Mouse (Mus musculus) heart, embryonic 13.5 days (tissue): ENCODE data around the gene Hsf2bp. TPM values are rescaled to one million over a fixed set of nuclear protein-coding genes. Genes with fewer than 3 reads are reported as not detected.

ENCODE experiments used
- ATAC-seq: fragments of 200-750 bp; cut with Nextera tagmentation; 2 replicates; pipeline ENCODE4 v1.8.0; 2017; ENCODE audit warnings: moderate TSS enrichment; ENCODE audit not compliant: insufficient number of reproducible peaks, low FRiP score, low TSS enrichment; ENCODE audit errors: extremely low read depth
- H3K27ac ChIP-seq: fragments of 300-500 bp; sonication (generic); replicated peaks from 2 replicates; pipeline ENCODE4 v1.5.1; 2015; ENCODE audit warnings: moderate library complexity, mild to moderate bottlenecking, inconsistent platforms
- H3K27me3 ChIP-seq: fragments of 300-500 bp; sonication (generic); replicated peaks from 2 replicates; pipeline ENCODE4 v1.6.1; 2015; ENCODE audit warnings: mild to moderate bottlenecking, inconsistent platforms
- H3K36me3 ChIP-seq: fragments of 300-500 bp; sonication (generic); 2 replicates; pipeline ENCODE4 v1.6.1; 2015; ENCODE audit warnings: mild to moderate bottlenecking, inconsistent platforms
- H3K4me1 ChIP-seq: fragments of 300-500 bp; sonication (generic); 2 replicates; pipeline ENCODE4 v1.6.1; 2015; ENCODE audit warnings: inconsistent platforms
- H3K4me2 ChIP-seq: fragments of 300-500 bp; sonication (generic); 2 replicates; pipeline ENCODE4 v1.6.1; 2015; ENCODE audit warnings: inconsistent platforms, mild to moderate bottlenecking, moderate library complexity
- H3K4me3 ChIP-seq: fragments of 300-500 bp; sonication (generic); 2 replicates; pipeline ENCODE4 v1.5.1; 2015; ENCODE audit warnings: moderate library complexity, mild to moderate bottlenecking, inconsistent platforms
- H3K9ac ChIP-seq: fragments of 300-500 bp; sonication (generic); 2 replicates; pipeline ENCODE4 v1.6.1; 2015; ENCODE audit warnings: inconsistent platforms, mild to moderate bottlenecking, moderate library complexity
- H3K9me3 ChIP-seq: fragments of 300-500 bp; sonication (generic); 2 replicates; pipeline ENCODE4 v1.6.1; 2016; ENCODE audit warnings: inconsistent platforms
- WGBS: fragments of 180-500 bp; shearing (Covaris S2); methylation state at CpG from one replicate; pipeline ENCODE4 v1.1.7; 2015; ENCODE audit warnings: mixed read lengths; 5-methylcytosine and 5-hydroxymethylcytosine counted together
- polyA plus RNA-seq: library from polyadenylated mRNA; unstranded; fragments of >200 nt; fragmentation: Nextera tagmentation; extraction: Ambion mirVana; gene quantifications from 2 replicates; pipeline ENCODE4 v1.2.1, GENCODE M21; 2015

The Hsf2bp gene
- polyA plus RNA-seq, 1 experiment from 2014 or later, result 0.41 TPM

GRCm38 (mm10) chr17:32031684-32032083 is 4.5 kb downstream of the Hsf2bp start:
- Histone ChIP-seq H3K4me2 (no peak overlapping the region), H3K4me1 (peaks cover 5% of the 10 kb centered on the region), H3K9ac (no peak overlapping the region), H3K4me3 (no peak overlapping the region), H3K9me3 (no peaks in the 10 kb centered on the region), H3K27ac (no peak overlapping the region), H3K36me3 (no peaks in the 10 kb centered on the region), H3K27me3 (no peaks in the 10 kb centered on the region)
- no peak for ATAC-seq
- 55% methylated on average over 7 of the region's 7 CpGs for WGBS

- 67% methylated on average over 3 of the region's 3 CpGs for WGBS
- ATAC-seq, result no peak
Measured at GRCm38 (mm10) chr17:32028301-32028700, 7.8 kb downstream of the Hsf2bp start.

GRCm38 (mm10) chr17:32027666-32028065 is 8.5 kb downstream of the Hsf2bp start:
- H3K9ac ChIP-seq, result no peak overlapping the region
- no peaks in the 10 kb centered on the region for H3K9me3 ChIP-seq
- peaks cover 18% of the 10 kb centered on the region for H3K4me1 ChIP-seq
- H3K27me3 ChIP-seq, result no peaks in the 10 kb centered on the region
- H3K4me3 ChIP-seq, result no peak overlapping the region
- no peak overlapping the region for H3K27ac ChIP-seq
- WGBS, result 23% methylated on average over 3 of the region's 3 CpGs
- no peaks in the 10 kb centered on the region for H3K36me3 ChIP-seq
- no peak for ATAC-seq
- no peak overlapping the region for H3K4me2 ChIP-seq

More at GRCm38 (mm10) chr17:32028301-32028700, 7.8 kb downstream of the Hsf2bp start:
- Histone ChIP-seq H3K9me3 (no peaks in the 10 kb centered on the region), H3K4me3 (no peak overlapping the region), H3K27me3 (no peaks in the 10 kb centered on the region), H3K4me2 (no peak overlapping the region), H3K27ac (no peak overlapping the region), H3K9ac (no peak overlapping the region), H3K4me1 (peaks cover 14% of the 10 kb centered on the region), H3K36me3 (no peaks in the 10 kb centered on the region)

- Histone ChIP-seq H3K27me3 (no peaks in the 10 kb centered on the region), H3K4me3 (no peak overlapping the region), H3K4me1 (peaks cover 18% of the 10 kb centered on the region), H3K9ac (no peak overlapping the region), H3K27ac (no peak overlapping the region), H3K4me2 (no peak overlapping the region), H3K36me3 (no peaks in the 10 kb centered on the region), H3K9me3 (no peaks in the 10 kb centered on the region)
- 9% methylated on average over 2 of the region's 2 CpGs for WGBS
- no peak for ATAC-seq
Measured at GRCm38 (mm10) chr17:32025386-32025785, 10.8 kb downstream of the Hsf2bp start.

GRCm38 (mm10) chr17:32024671-32025073 is 11.5 kb downstream of the Hsf2bp start:
- WGBS, result 61% methylated on average over 5 of the region's 5 CpGs
- no peak overlapping the region for H3K4me2 ChIP-seq
- no peak overlapping the region for H3K9ac ChIP-seq
- ATAC-seq, result no peak
- no peaks in the 10 kb centered on the region for H3K36me3 ChIP-seq
- no peak overlapping the region for H3K4me3 ChIP-seq
- H3K27ac ChIP-seq, result no peak overlapping the region
- H3K27me3 ChIP-seq, result no peaks in the 10 kb centered on the region
- H3K4me1 ChIP-seq, result peaks cover 18% of the 10 kb centered on the region
- H3K9me3 ChIP-seq, result no peaks in the 10 kb centered on the region

- 61% methylated on average over 8 of the region's 8 CpGs for WGBS
- no peaks in the 10 kb centered on the region for H3K27me3 ChIP-seq
- H3K4me3 ChIP-seq, result no peak overlapping the region
- H3K4me2 ChIP-seq, result no peak overlapping the region
- H3K9me3 ChIP-seq, result no peaks in the 10 kb centered on the region
- no peak overlapping the region for H3K9ac ChIP-seq
- peaks cover 28% of the 10 kb centered on the region for H3K4me1 ChIP-seq
- no peak overlapping the region for H3K27ac ChIP-seq
- H3K36me3 ChIP-seq, result no peaks in the 10 kb centered on the region
- no peak for ATAC-seq
Measured at GRCm38 (mm10) chr17:32023088-32023487, 13.1 kb downstream of the Hsf2bp start.

- H3K27me3 ChIP-seq, result no peaks in the 10 kb centered on the region
- no peak for ATAC-seq
- H3K9me3 ChIP-seq, result no peaks in the 10 kb centered on the region
- no peak overlapping the region for H3K27ac ChIP-seq
- 60% methylated on average over 6 of the region's 6 CpGs for WGBS
- no peak overlapping the region for H3K4me3 ChIP-seq
- no peaks in the 10 kb centered on the region for H3K36me3 ChIP-seq
- H3K4me1 ChIP-seq, result peaks cover 30% of the 10 kb centered on the region
- H3K9ac ChIP-seq, result no peak overlapping the region
- H3K4me2 ChIP-seq, result no peak overlapping the region
Measured at GRCm38 (mm10) chr17:32022551-32022950, 13.6 kb downstream of the Hsf2bp start.

DNA sequence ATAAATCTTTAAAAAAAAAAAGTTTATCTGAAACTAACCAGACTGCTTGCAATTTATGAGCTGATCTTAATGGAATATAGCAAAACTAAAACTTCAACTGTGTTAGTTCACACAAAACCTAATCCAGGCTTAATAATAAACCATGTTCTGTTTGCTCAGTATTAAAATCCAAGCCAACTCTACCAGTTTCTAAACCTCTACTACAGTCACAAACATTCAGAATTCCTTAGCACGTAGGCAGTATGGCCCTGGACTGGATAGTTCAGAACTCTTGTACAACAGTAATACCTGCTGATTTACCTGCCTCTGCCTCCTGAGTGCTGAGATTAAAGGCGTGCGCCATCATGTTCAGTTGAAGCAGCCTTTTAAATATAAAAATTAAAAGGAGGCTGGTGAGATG is 14.2 kb downstream of the Hsf2bp start:
- H3K4me3 ChIP-seq, result no peak overlapping the region
- no peaks in the 10 kb centered on the region for H3K36me3 ChIP-seq
- no peaks in the 10 kb centered on the region for H3K27me3 ChIP-seq
- WGBS, result 87% methylated on average over 3 of the region's 3 CpGs
- H3K9ac ChIP-seq, result no peak overlapping the region
- no peak for ATAC-seq
- no peaks in the 10 kb centered on the region for H3K9me3 ChIP-seq
- peaks cover 32% of the 10 kb centered on the region for H3K4me1 ChIP-seq
- no peak overlapping the region for H3K27ac ChIP-seq
- no peak overlapping the region for H3K4me2 ChIP-seq

DNA sequence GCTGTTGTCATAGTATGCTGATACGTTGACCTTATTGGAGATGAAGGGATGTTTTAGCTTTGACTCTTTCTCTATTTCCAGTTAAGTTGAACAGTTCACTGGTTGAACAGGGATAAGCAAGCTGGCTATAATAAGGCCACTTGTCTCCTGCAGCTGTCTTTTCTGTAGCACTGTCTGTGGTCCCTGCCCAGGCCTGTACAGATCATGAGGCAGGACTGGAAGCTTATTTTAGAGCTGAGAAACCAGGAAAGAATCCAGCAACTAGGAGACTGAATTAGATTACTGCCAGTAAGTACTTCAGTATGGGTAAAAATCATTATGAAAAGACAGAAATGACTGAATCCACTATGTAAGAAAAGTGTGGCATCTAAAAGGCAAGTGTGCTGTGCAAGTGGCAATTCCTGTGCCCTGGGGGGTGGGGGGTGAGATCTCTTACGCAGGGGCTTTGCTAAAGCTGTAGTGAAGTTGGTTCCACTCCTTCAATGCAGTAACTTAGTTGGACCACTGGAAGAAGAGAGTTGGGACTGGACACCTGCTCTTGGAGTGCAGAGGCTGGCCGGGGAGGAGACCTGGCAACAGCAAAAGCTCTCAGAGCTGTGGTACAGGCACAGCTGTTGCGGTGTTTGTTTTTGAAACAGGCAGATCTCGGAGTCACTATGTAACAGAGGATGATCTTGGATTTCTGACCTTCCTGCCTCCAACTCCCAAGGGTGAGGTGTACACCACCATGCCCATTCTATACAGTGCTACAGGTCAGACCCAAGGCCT is 17.8 kb downstream of the Hsf2bp start:
- 65% methylated on average over 5 of the region's 5 CpGs for WGBS
- Histone ChIP-seq H3K27me3 (no peaks in the 10 kb centered on the region), H3K36me3 (no peaks in the 10 kb centered on the region), H3K9ac (0 out of 2 replicates have a peak overlapping the region, but pooled peaks have one; percentile 48), H3K27ac (peak overlapping the region; percentile 91), H3K4me3 (no peak overlapping the region), H3K9me3 (no peaks in the 10 kb centered on the region), H3K4me2 (no peak overlapping the region), H3K4me1 (peaks cover 22% of the 10 kb centered on the region)
- ATAC-seq, result no peak

DNA sequence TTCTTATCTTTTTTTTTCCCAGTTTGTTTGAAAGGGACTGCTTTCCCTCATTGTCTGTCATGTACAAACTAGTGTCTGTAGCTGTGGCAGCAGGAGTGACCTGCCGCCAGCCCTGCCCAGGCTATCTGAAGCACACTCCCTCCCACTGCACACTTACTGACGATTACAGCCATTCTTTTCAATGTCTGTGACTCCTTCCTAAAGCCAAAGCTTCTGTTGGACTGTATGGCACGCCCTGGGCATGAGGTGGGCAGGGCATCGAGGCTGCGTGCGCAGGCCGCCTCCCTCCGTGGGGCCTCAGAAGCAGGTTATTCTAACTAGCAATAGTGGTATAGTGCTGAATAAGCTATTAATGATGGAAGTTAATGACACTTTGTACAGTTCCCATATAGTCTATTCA is 19.7 kb downstream of the Hsf2bp start:
- no peak overlapping the region for H3K27ac ChIP-seq
- H3K27me3 ChIP-seq, result no peaks in the 10 kb centered on the region
- H3K4me1 ChIP-seq, result peaks cover 31% of the 10 kb centered on the region
- ATAC-seq, result no peak
- no peak overlapping the region for H3K4me2 ChIP-seq
- H3K4me3 ChIP-seq, result no peak overlapping the region
- no peaks in the 10 kb centered on the region for H3K9me3 ChIP-seq
- no peaks in the 10 kb centered on the region for H3K36me3 ChIP-seq
- 85% methylated on average over 8 of the region's 8 CpGs for WGBS
- H3K9ac ChIP-seq, result no peak overlapping the region

DNA sequence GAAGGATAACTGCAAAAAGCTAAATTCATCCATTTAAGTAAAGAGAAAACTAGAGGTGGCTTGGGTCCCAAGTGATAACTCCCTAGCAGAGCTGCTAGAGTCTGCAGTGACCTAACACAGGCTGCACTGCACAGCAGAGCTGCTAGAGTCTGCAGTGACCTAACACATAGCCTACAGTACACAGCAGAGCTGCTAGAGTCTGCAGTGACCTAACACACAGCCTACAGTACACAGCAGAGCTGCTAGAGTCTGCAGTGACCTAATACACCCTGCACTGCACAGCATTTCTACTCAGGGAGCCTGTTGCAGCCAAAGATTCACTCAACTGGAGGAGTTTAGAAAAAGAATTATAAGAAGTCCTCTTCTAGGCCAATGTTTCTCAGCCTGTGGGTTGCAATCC is 22.5 kb downstream of the Hsf2bp start:
- Histone ChIP-seq H3K36me3 (no peaks in the 10 kb centered on the region), H3K4me3 (no peak overlapping the region), H3K4me2 (no peak overlapping the region), H3K9me3 (no peaks in the 10 kb centered on the region), H3K4me1 (peaks cover 27% of the 10 kb centered on the region), H3K9ac (no peak overlapping the region), H3K27ac (no peak overlapping the region), H3K27me3 (no peaks in the 10 kb centered on the region)
- ATAC-seq, result no peak

- Histone ChIP-seq H3K9me3 (no peaks in the 10 kb centered on the region), H3K27ac (no peak overlapping the region), H3K36me3 (no peaks in the 10 kb centered on the region), H3K9ac (no peak overlapping the region), H3K4me1 (peaks cover 17% of the 10 kb centered on the region), H3K4me3 (no peak overlapping the region), H3K4me2 (no peak overlapping the region), H3K27me3 (no peaks in the 10 kb centered on the region)
- ATAC-seq, result no peak
- WGBS, result 29% methylated on average over 3 of the region's 3 CpGs
Measured at GRCm38 (mm10) chr17:32012254-32012653, 23.9 kb downstream of the Hsf2bp start.
